Mouse (Mus musculus) lung, adult 2 months (tissue): ENCODE results near the gene Fbln1. TPM values are rescaled to one million over a fixed set of nuclear protein-coding genes. Genes with fewer than 3 reads are reported as not detected.

ENCODE experiments used
- DNase-seq: peaks from one replicate; pipeline ENCODE4 v3.0.0; 2022
- H3K4me1 ChIP-seq: fragments of 200-500 bp; 2 replicates; pipeline ENCODE4 v1.6.1; 2011; ENCODE audit warnings: low read length; ENCODE audit not compliant: control insufficient read depth, insufficient read depth
- H3K4me3 ChIP-seq: fragments of 200-500 bp; replicated peaks from 2 replicates; pipeline ENCODE3; 2011; ENCODE audit warnings: low read depth, mild to moderate bottlenecking, control low read depth, low read length; ENCODE audit errors: extremely low read depth
- CTCF ChIP-seq: fragments of 200-500 bp; IDR thresholded peaks from 2 replicates; pipeline ENCODE4 v1.5.1; 2011; ENCODE audit warnings: mild to moderate bottlenecking, low read length, control low read depth; ENCODE audit not compliant: insufficient read depth
- POLR2A ChIP-seq: fragments of 200-500 bp; IDR thresholded peaks from 2 replicates; pipeline ENCODE4 v1.6.1; 2011; ENCODE audit warnings: low read depth, mild to moderate bottlenecking, control low read depth, low read length, borderline replicate concordance; ENCODE audit errors: extremely low read depth
- WGBS: fragments of 180-500 bp; shearing (Covaris S2); methylation state at CpG from one replicate; pipeline ENCODE4 v1.1.7; 2018; 5-methylcytosine and 5-hydroxymethylcytosine counted together
- polyA plus RNA-seq: library from polyadenylated mRNA; depleted of rRNA; stranded (reverse); fragments of >200 nt; gene quantifications from 2 replicates; pipeline ENCODE4 v1.2.3, GENCODE M21; 2012

Gene Fbln1
- polyA plus RNA-seq, 1 experiment = 116 TPM

GRCm38 (mm10) chr15:85272988-85273387 lies 67.2 kb downstream of the Fbln1 start:
- no peak for DNase-seq
- no peaks in the 10 kb centered on the region for H3K4me1 ChIP-seq
- no peak overlapping the region for H3K4me3 ChIP-seq
- WGBS = 51% methylated on average over 11 of the region's 11 CpGs
- TF ChIP-seq POLR2A (no peak), CTCF (no peak)

- 80% methylated on average over 8 of the region's 8 CpGs for WGBS
- Histone ChIP-seq H3K4me3 (no peak overlapping the region), H3K4me1 (no peaks in the 10 kb centered on the region)
- TF ChIP-seq CTCF (no peak), POLR2A (no peak)
- DNase-seq = no peak
Observed at GRCm38 (mm10) chr15:85277221-85277620, 71.5 kb downstream of the Fbln1 start.

- H3K4me3 ChIP-seq = no peak overlapping the region
- DNase-seq = no peak
- no peaks in the 10 kb centered on the region for H3K4me1 ChIP-seq
- 88% methylated on average over 5 of the region's 5 CpGs for WGBS
- TF ChIP-seq CTCF = no peak
- TF ChIP-seq POLR2A = no peak
Observed at GRCm38 (mm10) chr15:85278986-85279385, 73.2 kb downstream of the Fbln1 start.

- TF ChIP-seq CTCF = no peak
- no peak for TF ChIP-seq POLR2A
- H3K4me1 ChIP-seq = no peaks in the 10 kb centered on the region
- no peak for DNase-seq
- H3K4me3 ChIP-seq = no peak overlapping the region
- WGBS = 75% methylated on average over 5 of the region's 5 CpGs
Observed at GRCm38 (mm10) chr15:85282021-85282420, 76.3 kb downstream of the Fbln1 start.

- no peak for DNase-seq
- TF ChIP-seq CTCF (no peak), POLR2A (no peak)
- H3K4me3 ChIP-seq = no peak overlapping the region
- WGBS = 93% methylated on average over 6 of the region's 6 CpGs
- no peaks in the 10 kb centered on the region for H3K4me1 ChIP-seq
Observed at GRCm38 (mm10) chr15:85284651-85285050, 78.9 kb downstream of the Fbln1 start.

GRCm38 (mm10) chr15:85294632-85295031 lies 88.9 kb downstream of the Fbln1 start:
- H3K4me1 ChIP-seq = no peaks in the 10 kb centered on the region
- H3K4me3 ChIP-seq = no peak overlapping the region
- no peak for TF ChIP-seq POLR2A
- TF ChIP-seq CTCF = peak; percentile 29; the same call in 1 of the 2 replicates
- DNase-seq = no peak
- WGBS = 83% methylated on average over 3 of the region's 3 CpGs

- WGBS = 65% methylated on average over 8 of the region's 8 CpGs
- no peak for DNase-seq
Observed at GRCm38 (mm10) chr15:85295544-85295943, 89.8 kb downstream of the Fbln1 start.

GRCm38 (mm10) chr15:85295977-85296376 lies 90.2 kb downstream of the Fbln1 start:
- TF ChIP-seq POLR2A = no peak
- no peaks in the 10 kb centered on the region for H3K4me1 ChIP-seq
- 67% methylated on average over 2 of the region's 2 CpGs for WGBS
- DNase-seq = no peak
- no peak overlapping the region for H3K4me3 ChIP-seq

More at GRCm38 (mm10) chr15:85295544-85295943, 89.8 kb downstream of the Fbln1 start:
- H3K4me3 ChIP-seq = no peak overlapping the region
- no peaks in the 10 kb centered on the region for H3K4me1 ChIP-seq
- no peak for TF ChIP-seq POLR2A
- no peak for TF ChIP-seq CTCF

- no peak for DNase-seq
- no peak for TF ChIP-seq CTCF
- TF ChIP-seq POLR2A = no peak
- WGBS = 69% methylated on average over 3 of the region's 3 CpGs
- no peak overlapping the region for H3K4me3 ChIP-seq
- H3K4me1 ChIP-seq = no peaks in the 10 kb centered on the region
Observed at GRCm38 (mm10) chr15:85296538-85296937, 90.8 kb downstream of the Fbln1 start.

- TF ChIP-seq POLR2A = no peak
- TF ChIP-seq CTCF = no peak
- DNase-seq = no peak
- Histone ChIP-seq H3K4me1 (no peaks in the 10 kb centered on the region), H3K4me3 (no peak overlapping the region)
- 31% methylated on average over 17 of the region's 17 CpGs for WGBS
Observed at GRCm38 (mm10) chr15:85298167-85298781, 92.5 kb downstream of the Fbln1 start.
